Mouse (Mus musculus) heart, postnatal 36 days (tissue): ENCODE measurements around the gene Colgalt1. TPM values are rescaled to one million over a fixed set of nuclear protein-coding genes. Genes with fewer than 3 reads are reported as not detected.

Experiments
- DNase-seq, 2 experiments: peaks; one replicate each; pipeline ENCODE4 v3.0.0; 2021 to 2022
- intact Hi-C: fragments of 180-260 bp; cut with DNase I; formaldehyde crosslinking; loops from one replicate; pipeline ENCODE4 v1.15.1; 2025
- total RNA-seq, 2 experiments: library from RNA; stranded (reverse); gene quantifications; 2 replicates each; pipeline ENCODE4 v1.2.3; 2021

Colgalt1 gene
- total RNA-seq, 2 experiments from 2014 or later: 40.2 to 45.2 TPM

DNA sequence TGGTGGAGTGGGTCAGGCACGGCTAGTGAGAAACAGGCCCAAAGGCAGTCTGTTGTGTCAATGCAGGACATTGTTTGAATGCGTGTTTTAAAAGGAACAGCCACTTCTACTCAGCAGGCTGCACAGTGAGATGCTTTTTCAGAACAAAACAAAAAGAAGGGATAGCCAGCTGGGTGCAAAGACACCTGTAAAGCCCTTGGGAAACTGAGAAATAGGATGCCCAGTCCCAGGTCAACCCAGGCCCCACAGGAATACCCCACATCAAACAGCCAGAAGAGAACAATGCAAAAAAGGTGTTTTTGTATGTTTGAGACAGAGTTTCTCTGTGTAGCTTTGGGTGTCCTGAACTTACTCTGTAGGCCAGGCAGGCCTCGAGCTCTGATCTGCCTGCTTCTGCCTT lies 22.0 kb upstream of the Colgalt1 start:
- no peak for DNase-seq
- intact Hi-C loops: no loop called here

DNA sequence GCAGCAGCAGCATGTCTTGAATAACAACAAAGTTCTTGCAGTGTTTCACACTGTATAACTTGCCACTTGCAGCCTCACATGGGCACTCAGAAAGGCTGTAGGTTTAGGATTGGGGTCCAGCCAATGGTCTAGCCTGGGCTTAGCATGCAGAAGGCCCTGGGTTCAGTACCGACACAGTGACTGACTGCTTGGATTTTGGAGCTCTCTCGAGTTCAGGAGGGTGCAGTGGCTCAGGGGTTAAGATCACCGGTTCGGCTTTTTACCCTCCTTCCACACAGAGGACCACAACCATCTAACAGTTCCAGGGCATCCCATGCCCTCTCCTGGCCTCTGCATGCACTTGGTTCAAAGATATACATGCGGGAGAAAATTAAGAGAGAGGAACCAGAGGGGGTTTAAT lies 19.8 kb upstream of the Colgalt1 start:
- DNase-seq: no peak
- intact Hi-C loops: loop anchor here (1.0 kb wide), 1 partner anchor 29 kb away; no protein-coding TSS in a partner anchor

DNA sequence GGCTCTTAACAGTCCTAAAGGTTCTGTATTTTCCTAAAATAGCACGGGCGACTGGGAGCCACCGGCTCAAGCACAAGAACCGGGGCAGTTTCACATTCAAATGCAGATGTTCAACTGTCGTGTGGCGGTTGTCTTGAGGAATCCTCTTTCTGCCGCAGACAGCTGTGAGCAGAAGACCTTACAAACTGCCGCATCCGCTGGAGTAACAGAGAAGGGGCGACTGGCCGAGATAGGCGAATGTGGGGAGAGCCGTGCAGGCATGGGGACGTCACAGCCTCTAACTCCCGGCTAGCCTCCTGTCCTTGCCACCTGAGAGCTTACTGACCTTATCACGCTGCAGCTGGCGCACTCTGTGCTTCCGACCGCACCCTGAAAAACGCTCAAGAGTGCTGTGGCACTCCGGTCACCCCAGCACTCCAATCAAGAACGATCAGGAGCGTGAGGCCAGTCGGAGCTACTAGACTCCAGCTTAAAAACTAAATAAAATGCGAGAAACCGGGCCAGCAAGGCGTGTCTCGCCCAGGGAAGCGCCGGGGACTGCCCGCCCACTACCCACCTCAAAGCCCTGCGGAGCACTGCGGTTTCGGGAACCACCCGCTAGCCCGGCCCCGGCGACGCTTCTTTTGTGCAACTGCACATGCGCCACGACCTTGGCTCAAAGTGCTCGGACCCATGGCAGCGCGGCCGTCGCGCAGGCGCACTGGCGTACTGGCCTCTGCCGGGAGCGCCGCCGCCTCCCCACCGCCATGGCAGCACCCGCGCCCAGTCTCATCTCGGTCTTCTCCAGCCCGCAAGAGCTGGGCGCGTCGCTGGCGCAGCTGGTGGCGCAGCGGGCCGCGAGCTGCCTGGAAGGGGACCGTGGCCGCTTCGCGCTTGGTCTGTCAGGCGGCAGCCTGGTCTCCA lies 19.1 kb upstream of the Colgalt1 start, which contains the start of gene Pgls:
TSS of gene Pgls (plus strand) at position 706 of the 903 bp plus-strand sequence.
- peak; percentile 94 to 96 for DNase-seq
- intact Hi-C loops: loop anchor here (1.0 to 2.0 kb wide), 2 partner anchors 29 to 39 kb away; no protein-coding TSS in a partner anchor

DNA sequence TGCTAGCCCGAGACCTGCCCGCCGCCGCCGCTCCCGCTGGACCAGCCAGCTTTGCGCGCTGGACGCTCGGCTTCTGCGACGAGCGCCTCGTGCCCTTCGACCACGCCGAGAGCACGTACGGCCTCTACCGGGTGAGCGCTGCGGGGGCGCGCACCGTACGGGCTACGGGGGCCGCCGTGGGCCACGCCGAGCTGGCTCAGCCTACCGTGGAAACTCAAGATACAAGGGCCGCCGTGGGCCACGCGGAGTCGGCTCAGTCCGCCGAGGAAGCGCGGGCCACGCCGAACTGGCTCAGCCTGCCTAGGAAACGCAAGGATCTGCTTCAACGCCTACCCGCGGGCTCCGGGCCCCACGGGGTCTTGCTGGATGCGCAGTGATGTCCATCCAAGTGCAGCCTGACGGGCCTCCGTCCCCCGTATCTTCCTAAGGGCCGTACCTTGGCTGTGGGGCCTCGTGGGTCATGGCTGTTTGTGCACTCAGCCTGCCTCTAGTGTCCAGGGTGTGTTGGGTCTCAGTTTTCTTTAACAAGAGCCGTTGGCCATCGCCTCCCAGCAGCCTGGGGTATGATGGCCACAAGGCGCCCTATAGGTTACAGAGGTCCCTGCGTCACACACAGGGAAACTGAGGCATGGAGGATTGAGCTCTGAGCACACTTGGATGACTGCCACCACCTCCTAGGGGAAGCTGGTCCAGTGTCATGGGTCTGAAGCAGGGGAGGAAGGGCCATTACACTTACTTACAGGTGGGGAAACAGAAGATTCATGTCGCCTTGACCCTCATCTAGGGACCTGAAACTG lies 18.2 kb upstream of the Colgalt1 start:
- DNase-seq: peak in 1 of 2 experiments; percentile 75
- intact Hi-C loops: loop anchor here (2.0 kb wide), 1 partner anchor 38 kb away; no protein-coding TSS in a partner anchor

DNA sequence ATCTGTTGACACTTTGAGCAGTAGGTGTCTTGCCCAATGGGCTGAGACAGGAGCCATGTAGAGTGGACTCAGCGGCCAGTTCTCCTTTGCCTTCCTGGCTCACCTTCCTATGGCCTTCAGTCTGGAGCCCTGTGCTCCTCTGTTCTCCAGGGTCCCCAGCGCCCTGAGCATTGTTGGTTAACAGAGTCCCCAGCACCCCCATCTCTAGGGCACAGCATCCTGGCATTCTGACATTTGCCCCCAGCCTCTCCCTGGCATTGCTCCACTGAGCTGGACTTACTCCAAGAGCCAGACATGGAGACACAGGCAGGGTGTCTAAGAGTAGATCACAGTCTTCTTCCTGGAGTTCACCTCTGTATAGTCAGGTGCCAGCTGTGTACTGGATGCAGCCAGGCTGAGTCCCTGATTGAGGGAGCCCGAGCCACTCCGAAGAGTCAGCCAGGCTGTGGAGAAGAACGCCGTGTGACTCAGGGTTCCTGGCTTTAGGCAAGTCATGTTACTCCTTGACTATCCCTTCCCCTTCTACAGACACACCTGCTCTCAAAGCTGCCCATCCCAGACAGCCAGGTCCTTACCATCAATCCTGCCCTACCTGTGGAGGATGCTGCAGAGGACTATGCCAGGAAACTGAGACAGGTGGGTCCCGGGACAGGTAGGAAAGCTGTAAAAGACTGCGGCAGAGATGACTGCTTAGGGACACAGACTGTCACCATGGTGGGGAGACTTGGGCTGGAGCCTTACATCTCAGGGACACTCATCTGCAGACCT lies 17.1 kb upstream of the Colgalt1 start:
- DNase-seq: no peak
- intact Hi-C loops: loop anchor here (2.0 kb wide), 1 partner anchor 37 kb away; no protein-coding TSS in a partner anchor

DNA sequence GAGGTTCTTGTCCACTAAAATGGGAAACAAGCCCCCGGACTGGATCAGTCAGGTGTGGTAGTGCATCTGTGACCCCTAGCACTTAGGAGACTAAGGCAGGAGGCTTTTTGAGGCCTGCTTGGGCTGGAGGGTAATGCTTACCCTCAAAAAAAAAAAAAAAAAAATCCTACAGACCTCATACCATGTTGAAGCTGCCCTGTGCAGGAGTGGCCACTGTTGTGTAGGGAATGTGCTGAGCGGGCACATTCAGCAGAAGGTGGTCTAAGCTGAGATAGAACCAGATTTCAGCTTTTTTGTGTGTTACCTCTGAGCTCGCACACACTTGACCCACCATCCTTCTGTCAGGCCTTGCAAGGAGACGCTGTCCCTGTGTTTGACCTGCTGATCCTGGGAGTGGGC lies 16.5 kb upstream of the Colgalt1 start:
- DNase-seq: no peak
- intact Hi-C loops: no loop called here

DNA sequence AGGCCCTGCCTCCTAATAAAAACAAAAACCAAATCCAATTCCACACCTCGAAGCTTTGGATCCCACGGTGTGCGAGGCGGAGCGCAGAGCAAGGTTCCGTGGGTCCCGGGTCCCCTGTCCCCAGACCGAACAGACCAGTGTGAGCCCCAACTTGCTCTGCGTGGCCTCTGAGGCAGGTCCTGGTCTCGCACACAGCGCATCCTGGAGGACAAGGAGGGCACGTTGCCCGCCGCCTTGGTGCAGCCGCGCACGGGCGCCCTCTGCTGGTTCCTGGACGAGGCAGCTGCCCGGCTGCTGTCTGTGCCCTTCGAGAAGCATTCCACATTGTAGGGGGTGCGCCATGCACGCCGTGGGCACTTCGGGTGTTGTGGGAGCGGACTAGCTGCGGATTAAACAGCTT lies 14.9 kb upstream of the Colgalt1 start:
- DNase-seq: peak; percentile 90 to 95
- intact Hi-C loops: loop anchor here (1.0 to 2.0 kb wide), 3 partner anchors 34 to 155 kb away; no protein-coding TSS in a partner anchor

DNA sequence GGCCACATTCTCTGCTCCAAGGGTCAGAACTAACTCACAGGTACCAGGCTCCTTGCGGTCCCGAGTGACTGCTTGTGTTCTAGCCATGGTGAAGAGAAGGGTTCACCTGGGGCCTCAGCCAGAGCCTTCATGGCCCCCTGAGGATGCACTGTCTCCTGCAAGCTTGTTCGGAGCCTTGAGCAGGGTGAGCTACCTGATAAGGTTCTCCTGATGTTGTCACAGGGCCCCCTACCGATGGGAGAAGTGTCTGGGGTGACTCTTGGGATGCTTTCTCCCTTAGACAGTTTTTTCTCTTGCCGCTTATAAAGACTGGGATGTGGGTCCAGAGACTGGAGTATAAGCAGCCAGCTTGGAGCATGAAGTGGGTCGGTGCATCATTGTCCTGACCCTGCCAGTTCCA lies 14.4 kb upstream of the Colgalt1 start:
- intact Hi-C loops: loop anchor here (1.0 to 2.0 kb wide), 3 partner anchors 34 to 156 kb away; no protein-coding TSS in a partner anchor
- DNase-seq: no peak

DNA sequence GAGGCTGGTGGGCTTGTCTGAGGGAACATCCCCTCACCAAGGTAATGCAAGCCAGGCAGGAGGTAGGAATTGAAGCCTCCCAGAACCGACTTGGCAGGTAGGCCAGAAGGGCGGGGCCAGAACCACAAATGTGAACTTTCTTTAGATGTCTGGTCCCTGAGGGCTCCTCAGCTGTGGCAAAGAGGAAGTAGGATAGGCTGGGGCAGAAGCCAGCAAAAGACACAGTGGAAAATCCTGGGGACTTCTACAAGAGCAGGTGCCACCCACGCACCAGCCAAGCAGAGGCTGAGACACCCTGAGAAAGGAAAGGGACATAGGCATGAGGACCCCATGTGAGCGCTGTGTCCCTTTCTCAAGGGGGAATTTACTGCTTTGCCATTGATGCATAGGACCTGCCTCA lies 14.0 kb upstream of the Colgalt1 start:
- no peak for DNase-seq

DNA sequence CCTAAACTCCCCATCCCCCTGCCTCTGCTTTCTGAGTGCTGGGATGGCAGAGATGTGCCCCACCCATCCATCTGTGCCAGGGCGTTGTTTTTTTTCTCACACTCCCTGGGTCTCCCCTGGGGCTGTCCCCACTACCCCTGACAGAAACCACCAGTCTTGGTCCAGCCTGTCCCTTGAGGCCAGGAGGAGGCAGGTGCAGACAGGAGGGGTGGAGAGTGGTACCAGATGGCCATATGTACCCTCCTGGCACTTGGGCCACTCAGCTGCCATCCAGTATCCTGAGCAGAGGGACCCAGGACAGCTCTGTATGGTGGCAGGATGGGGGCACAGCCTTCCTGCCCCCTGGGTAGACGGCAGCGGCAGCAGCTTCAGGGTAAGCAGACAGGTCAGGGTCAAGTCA lies 13.3 kb upstream of the Colgalt1 start, which contains the start of gene Fam129c:
TSS of gene Fam129c (plus strand) at position 198 of the 400 bp plus-strand sequence.
- intact Hi-C loops: loop anchor here (2.0 kb wide), 1 partner anchor 157 kb away; no protein-coding TSS in a partner anchor

More for the DNA sequence above, 14.0 kb upstream of the Colgalt1 start:
- intact Hi-C loops: loop anchor here (1.0 to 2.0 kb wide), 3 partner anchors 34 to 156 kb away; no protein-coding TSS in a partner anchor

DNA sequence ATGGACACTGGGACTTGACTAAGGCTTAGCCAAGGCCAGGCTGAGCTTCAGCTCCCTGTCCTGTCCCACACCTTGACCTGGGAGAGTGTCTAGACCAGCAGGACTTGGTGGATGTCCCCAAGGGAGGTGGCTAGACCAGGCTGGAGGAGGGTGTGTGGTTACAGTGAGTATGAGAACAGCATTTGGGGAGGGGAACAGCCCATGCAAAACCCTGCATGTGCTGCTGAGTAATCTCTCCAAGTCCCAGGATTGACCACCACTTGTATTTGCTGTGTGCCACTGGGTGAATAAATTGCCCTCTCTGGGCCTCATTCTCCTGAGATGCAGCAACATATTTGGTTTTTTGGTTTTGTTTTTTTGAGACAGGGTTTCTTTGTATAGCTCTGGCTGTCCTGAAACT lies 12.4 kb upstream of the Colgalt1 start:
- DNase-seq: no peak
- intact Hi-C loops: no loop called here

More for the DNA sequence above, 13.3 kb upstream of the Colgalt1 start, which contains the start of gene Fam129c:
- DNase-seq: no peak

DNA sequence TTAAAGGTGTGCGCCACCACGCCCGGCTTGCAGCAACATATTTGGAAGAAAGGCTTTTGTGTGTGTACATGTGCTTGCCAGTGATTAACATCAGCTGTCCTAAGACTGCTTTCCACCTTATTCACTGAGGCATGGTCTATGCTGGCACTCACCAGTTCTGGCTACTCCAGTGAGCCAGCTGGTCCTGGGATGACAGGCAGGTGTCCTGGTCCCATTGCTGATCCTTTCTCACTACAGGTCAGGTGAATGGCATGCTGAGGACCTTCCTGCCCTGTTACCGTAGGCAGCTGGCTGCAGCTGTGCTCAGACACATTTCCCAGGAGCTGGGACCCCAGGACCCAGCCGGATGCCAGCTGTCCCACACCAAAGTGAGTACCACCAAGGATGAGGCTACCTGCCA lies 12.0 kb upstream of the Colgalt1 start:
- intact Hi-C loops: no loop called here
- DNase-seq: no peak

DNA sequence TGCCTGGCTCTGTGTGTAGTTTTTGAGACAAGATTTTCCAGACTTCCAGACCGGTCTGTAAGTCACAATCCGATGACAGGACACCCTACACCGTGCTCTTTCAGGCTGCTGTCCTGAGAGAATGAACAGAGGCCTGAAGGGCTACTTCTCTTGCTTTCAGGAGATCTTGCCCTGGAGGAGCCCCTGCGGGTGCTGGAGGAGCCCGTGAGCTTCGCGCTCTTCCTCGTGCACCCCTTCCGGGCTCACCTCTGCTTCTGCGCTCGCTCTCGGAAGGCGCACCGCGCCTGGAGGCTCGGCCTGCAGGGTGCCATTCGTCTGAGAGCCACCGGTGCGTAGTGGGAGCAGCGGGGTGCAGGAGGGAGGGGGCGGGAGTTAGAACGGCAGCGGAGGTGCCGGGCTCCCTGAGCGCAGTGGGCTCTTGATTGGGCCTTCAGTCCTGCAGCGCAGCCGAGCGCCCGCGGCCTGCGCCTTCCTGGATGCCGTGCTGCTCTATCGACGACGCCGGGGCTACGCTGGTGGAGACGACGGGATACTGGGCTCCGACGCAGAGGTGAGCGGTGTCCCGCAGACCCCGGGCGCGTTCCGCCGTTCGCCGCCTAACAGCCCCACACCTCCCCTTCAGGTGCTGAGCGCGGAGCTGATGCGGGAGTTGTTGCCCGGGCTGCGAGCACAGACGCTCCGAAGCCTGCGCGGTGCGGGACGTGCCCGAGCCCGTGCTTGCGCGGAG lies 8.7 kb upstream of the Colgalt1 start:
- intact Hi-C loops: no loop called here
- DNase-seq: peak in 1 of 2 experiments; percentile 16

DNA sequence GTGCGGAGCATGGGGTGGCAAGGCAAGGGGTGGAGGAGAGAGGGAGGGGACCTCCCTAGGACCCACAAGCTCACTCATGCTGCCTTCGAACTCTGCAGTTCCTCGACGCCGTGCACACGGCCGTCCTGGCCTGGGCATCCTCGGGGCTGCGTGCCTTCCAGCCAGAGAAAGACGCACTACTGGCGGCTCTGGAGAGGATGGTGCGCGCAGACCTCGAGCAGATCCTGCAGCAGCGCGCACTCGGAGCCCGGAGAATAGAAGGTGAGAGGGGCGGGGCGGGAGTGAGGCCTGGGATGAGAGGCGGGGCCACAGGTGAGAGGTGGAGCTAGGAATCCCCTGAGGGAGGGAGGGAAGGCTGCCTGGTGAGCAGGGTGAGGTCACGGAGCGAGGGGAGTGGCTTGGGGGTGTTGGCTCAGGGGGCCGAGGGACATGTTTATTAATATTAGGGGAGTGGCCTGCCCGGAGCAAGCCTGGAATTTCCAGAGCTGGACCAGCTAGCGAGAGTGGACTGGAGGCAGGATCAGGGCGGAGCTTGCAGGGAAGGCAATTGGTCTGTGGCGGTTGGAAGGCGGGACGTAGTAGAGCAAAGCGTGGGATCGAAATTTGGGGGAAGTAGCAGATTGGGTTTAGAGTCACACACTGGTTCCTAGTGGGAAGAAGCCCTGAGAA lies 8.0 kb upstream of the Colgalt1 start:
- peak; percentile 55 to 62 for DNase-seq
- intact Hi-C loops: no loop called here

DNA sequence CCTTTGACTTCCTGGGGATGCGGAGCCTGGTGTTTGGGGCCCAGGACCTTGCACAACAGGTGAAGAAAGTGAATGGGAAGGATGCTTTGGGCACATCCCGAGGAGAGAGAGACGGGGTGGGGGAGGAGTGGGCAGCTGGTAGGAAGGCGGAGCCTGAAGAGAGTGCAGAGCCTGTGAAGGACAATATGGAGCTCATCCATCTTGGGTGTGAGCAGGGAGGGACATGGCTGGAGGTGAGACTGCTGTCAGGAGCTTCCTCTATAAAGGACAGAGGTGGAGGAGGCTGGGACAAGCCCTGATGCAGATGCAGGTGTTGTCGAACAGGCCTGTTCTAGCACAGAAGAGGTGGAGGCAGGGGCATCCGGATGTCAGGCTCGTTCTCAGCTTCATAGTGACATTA lies 6.8 kb upstream of the Colgalt1 start:
- intact Hi-C loops: no loop called here
- DNase-seq: no peak

DNA sequence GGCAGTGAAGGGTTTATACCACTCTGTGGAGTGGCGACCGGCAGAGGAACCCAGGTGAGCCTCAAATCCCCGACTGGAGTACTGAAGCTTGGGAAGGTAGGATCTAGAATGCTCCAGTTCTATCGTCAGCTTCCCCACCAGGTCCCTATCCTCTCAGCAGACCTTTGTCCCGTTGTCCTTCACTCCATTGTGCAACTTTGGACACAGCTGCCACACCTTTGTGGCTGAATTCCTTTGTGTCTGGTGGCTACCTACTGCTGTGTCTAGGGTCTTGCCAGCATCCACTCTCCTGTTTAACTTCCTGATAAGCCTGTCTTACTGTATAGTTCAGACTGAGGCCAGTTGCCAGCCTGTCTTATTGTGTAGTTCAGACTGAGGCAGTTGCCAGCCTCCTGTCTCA lies 1.3 kb downstream of the Colgalt1 start:
- no peak for DNase-seq
- intact Hi-C loops: no loop called here

DNA sequence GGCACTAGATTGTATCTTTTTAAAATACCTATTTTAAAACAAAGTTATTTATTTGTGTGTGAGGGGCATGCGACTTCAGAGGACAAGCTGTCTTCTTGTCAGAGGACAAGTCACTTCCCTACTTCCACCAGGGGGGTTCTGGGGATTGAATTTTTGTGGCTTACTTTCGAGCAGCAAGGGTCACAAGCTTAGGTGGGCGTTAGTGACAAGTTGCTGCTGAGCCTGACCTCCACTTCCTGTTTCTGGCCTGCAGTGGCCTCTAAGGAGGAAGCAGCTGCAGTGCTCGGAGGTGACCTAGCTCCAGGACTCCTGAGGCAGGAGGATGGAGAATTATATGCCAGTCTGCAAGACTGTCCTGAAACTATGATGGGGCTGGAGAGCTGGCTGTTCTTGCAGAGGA lies 2.6 kb downstream of the Colgalt1 start:
- no peak for DNase-seq
- intact Hi-C loops: no loop called here

DNA sequence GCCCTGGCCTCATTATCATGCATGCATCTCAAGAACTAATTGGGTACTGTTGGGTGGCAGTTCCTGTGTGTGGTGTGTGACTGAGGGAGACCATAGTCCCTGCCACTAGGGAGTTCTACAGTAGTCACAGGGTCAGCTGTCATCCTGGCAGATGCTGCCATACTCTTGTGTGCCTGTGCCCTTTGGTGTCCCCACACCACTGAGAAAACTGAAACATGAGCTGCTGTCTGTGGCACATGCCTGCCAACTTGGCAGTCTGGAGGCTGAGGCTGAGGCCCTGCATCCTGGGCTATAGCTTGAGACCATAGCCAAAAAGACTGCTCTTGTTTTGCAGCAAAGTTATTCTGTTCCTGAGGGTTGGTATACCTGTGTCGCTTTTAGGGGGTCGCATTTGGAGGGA lies 9.0 kb downstream of the Colgalt1 start:
- intact Hi-C loops: no loop called here
- no peak for DNase-seq

DNA sequence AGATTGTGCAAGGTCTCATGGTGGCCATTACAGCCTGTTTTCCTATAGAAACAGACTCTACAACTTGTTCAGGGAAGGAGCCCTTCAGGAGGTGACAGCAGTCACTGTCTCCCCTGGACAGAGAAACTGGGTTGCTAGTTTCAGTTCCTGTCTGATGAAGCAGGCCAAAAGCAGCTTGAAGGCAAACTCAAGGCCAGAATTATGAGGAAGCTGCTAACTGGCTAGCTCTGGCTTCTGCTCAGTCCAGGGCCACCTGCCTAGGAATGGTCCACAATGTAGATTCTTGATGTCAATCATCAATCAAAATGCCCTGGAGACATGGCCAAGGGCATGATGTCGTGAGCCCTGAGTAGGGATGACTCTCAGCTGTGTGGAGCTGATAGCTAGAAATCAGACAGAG lies 14.3 kb downstream of the Colgalt1 start:
- intact Hi-C loops: no loop called here
- DNase-seq: no peak
